Mouse (Mus musculus) stomach, postnatal 0 days (tissue): ENCODE results near the gene Sdhb. TPM values are rescaled to one million over a fixed set of nuclear protein-coding genes. Genes with fewer than 3 reads are reported as not detected.

ENCODE experiments used
- ATAC-seq: fragments of 200-750 bp; cut with Nextera tagmentation; 2 replicates; pipeline ENCODE4 v1.8.0; 2017; ENCODE audit not compliant: low FRiP score, low TSS enrichment
- DNase-seq: peaks from one replicate; pipeline ENCODE4 v3.0.0-alpha.2; 2016; ENCODE audit warnings: low spot score
- H3K27ac ChIP-seq: fragments of 300-500 bp; sonication (generic); replicated peaks from 2 replicates; pipeline ENCODE4 v1.5.1; 2014; ENCODE audit warnings: mild to moderate bottlenecking, control low read depth
- H3K27me3 ChIP-seq: fragments of 300-500 bp; sonication (generic); 2 replicates; pipeline ENCODE4 v1.6.1; 2014; ENCODE audit warnings: low read length; ENCODE audit not compliant: control insufficient read depth, insufficient read depth
- H3K36me3 ChIP-seq: fragments of 300-500 bp; sonication (generic); 2 replicates; pipeline ENCODE4 v1.6.1; 2014; ENCODE audit warnings: low read length, mixed read lengths; ENCODE audit not compliant: control insufficient read depth, insufficient read depth
- H3K4me1 ChIP-seq: fragments of 300-500 bp; sonication (generic); replicated peaks from 2 replicates; pipeline ENCODE4 v1.6.1; 2014; ENCODE audit warnings: antibody characterized with exemption; ENCODE audit not compliant: control insufficient read depth, insufficient read depth
- H3K4me2 ChIP-seq: fragments of 300-500 bp; sonication (generic); replicated peaks from 2 replicates; pipeline ENCODE4 v1.6.1; 2014; ENCODE audit warnings: low read depth, mild to moderate bottlenecking, control low read depth, moderate library complexity
- H3K4me3 ChIP-seq: fragments of 300-500 bp; sonication (generic); 2 replicates; pipeline ENCODE4 v1.5.1; 2014; ENCODE audit warnings: low read depth, low read length, control low read depth
- H3K9ac ChIP-seq: fragments of 300-500 bp; sonication (generic); 2 replicates; pipeline ENCODE4 v1.6.1; 2014; ENCODE audit warnings: mild to moderate bottlenecking, low read length, control low read depth, mixed read lengths
- H3K9me3 ChIP-seq: fragments of 300-500 bp; sonication (generic); 2 replicates; pipeline ENCODE4 v1.6.1; 2016; ENCODE audit warnings: low read length; ENCODE audit not compliant: control insufficient read depth
- CTCF ChIP-seq: IDR thresholded peaks from 2 replicates; pipeline ENCODE4 v1.5.1; 2016; ENCODE audit warnings: antibody characterized with exemption, low read depth, mild to moderate bottlenecking, moderate library complexity
- EP300 ChIP-seq: optimal IDR thresholded peaks from 2 replicates; pipeline ENCODE3; 2016; ENCODE audit warnings: antibody characterized with exemption
- WGBS: fragments of 180-500 bp; shearing (Covaris S2); extraction: QIAGEN DNeasy Blood & Tissue Kit; methylation state at CpG from one replicate; pipeline ENCODE4 v1.1.7; 2014; 5-methylcytosine and 5-hydroxymethylcytosine counted together
- polyA plus RNA-seq: library from polyadenylated mRNA; unstranded; fragments of >200 nt; fragmentation: Nextera tagmentation; extraction: Ambion mirVana; gene quantifications from 2 replicates; pipeline ENCODE4 v1.2.1, GENCODE M21; 2015

Gene Sdhb
- polyA plus RNA-seq, 1 experiment from 2014 or later = 382 TPM

- Histone ChIP-seq H3K9me3 (no peaks in the 10 kb centered on the region), H3K27me3 (no peaks in the 10 kb centered on the region), H3K36me3 (no peaks in the 10 kb centered on the region), H3K4me3 (no peak overlapping the region), H3K27ac (no peak overlapping the region), H3K4me2 (no peak overlapping the region), H3K4me1 (no peaks in the 10 kb centered on the region), H3K9ac (no peak overlapping the region)
- 38% methylated on average over 4 of the region's 4 CpGs for whole genome bisulfite sequencing
- TF ChIP-seq CTCF = no peak
- TF ChIP-seq EP300 = no peak
- ATAC-seq = no peak
- no peak for DNase-seq
Observed at GRCm38 (mm10) chr4:140946048-140946447, 15.0 kb upstream of the Sdhb start.

GRCm38 (mm10) chr4:140946580-140947205 lies 14.3 kb upstream of the Sdhb start:
- no peak for ATAC-seq

GRCm38 (mm10) chr4:140947487-140948440 lies 13.2 kb upstream of the Sdhb start:
- ATAC-seq (no peak), DNase-seq (no peak)
- H3K4me1 ChIP-seq = no peaks in the 10 kb centered on the region
- no peak overlapping the region for H3K27ac ChIP-seq
- no peaks in the 10 kb centered on the region for H3K27me3 ChIP-seq
- TF ChIP-seq CTCF (no peak), EP300 (no peak)
- WGBS = 69% methylated on average over 12 of the region's 12 CpGs
- no peak overlapping the region for H3K4me3 ChIP-seq
- no peaks in the 10 kb centered on the region for H3K36me3 ChIP-seq
- H3K9me3 ChIP-seq = no peaks in the 10 kb centered on the region
- H3K9ac ChIP-seq = no peak overlapping the region
- H3K4me2 ChIP-seq = no peak overlapping the region

More at GRCm38 (mm10) chr4:140946580-140947205, 14.3 kb upstream of the Sdhb start:
- TF ChIP-seq EP300 (no peak), CTCF (no peak)
- no peak for DNase-seq
- Histone ChIP-seq H3K9me3 (no peaks in the 10 kb centered on the region), H3K4me3 (no peak overlapping the region), H3K27ac (no peak overlapping the region), H3K9ac (no peak overlapping the region), H3K4me1 (no peaks in the 10 kb centered on the region), H3K4me2 (no peak overlapping the region), H3K27me3 (no peaks in the 10 kb centered on the region), H3K36me3 (no peaks in the 10 kb centered on the region)
- WGBS = 57% methylated on average over 14 of the region's 14 CpGs

GRCm38 (mm10) chr4:140948481-140948880 lies 12.5 kb upstream of the Sdhb start:
- DNase-seq = no peak
- no peaks in the 10 kb centered on the region for H3K36me3 ChIP-seq
- H3K27ac ChIP-seq = no peak overlapping the region
- no peaks in the 10 kb centered on the region for H3K4me1 ChIP-seq
- no peak for TF ChIP-seq EP300
- TF ChIP-seq CTCF = no peak
- H3K9ac ChIP-seq = no peak overlapping the region
- no peak for ATAC-seq
- no peaks in the 10 kb centered on the region for H3K27me3 ChIP-seq
- no peak overlapping the region for H3K4me3 ChIP-seq
- WGBS = 77% methylated on average over 6 of the region's 6 CpGs
- H3K9me3 ChIP-seq = no peaks in the 10 kb centered on the region
- H3K4me2 ChIP-seq = no peak overlapping the region

GRCm38 (mm10) chr4:140949052-140949451 lies 12.0 kb upstream of the Sdhb start:
- H3K4me2 ChIP-seq = no peak overlapping the region
- no peak overlapping the region for H3K27ac ChIP-seq
- TF ChIP-seq CTCF = no peak
- no peak for TF ChIP-seq EP300
- H3K36me3 ChIP-seq = no peaks in the 10 kb centered on the region
- DNase-seq (no peak), ATAC-seq (no peak)
- H3K4me3 ChIP-seq = no peak overlapping the region
- H3K27me3 ChIP-seq = no peaks in the 10 kb centered on the region
- 82% methylated on average over 8 of the region's 8 CpGs for WGBS
- no peaks in the 10 kb centered on the region for H3K4me1 ChIP-seq
- H3K9me3 ChIP-seq = no peaks in the 10 kb centered on the region
- no peak overlapping the region for H3K9ac ChIP-seq

GRCm38 (mm10) chr4:140949616-140950015 lies 11.4 kb upstream of the Sdhb start:
- no peak for TF ChIP-seq EP300
- no peak for TF ChIP-seq CTCF
- no peaks in the 10 kb centered on the region for H3K9me3 ChIP-seq
- ATAC-seq (no peak), DNase-seq (no peak)
- no peak overlapping the region for H3K9ac ChIP-seq
- no peaks in the 10 kb centered on the region for H3K36me3 ChIP-seq
- H3K4me2 ChIP-seq = no peak overlapping the region
- WGBS = 83% methylated on average over 16 of the region's 16 CpGs
- H3K4me1 ChIP-seq = no peaks in the 10 kb centered on the region
- H3K27ac ChIP-seq = no peak overlapping the region
- no peak overlapping the region for H3K4me3 ChIP-seq
- no peaks in the 10 kb centered on the region for H3K27me3 ChIP-seq
